Mouse (Mus musculus): Measurements from ENCODE around the gene Rsu1.

DNA sequence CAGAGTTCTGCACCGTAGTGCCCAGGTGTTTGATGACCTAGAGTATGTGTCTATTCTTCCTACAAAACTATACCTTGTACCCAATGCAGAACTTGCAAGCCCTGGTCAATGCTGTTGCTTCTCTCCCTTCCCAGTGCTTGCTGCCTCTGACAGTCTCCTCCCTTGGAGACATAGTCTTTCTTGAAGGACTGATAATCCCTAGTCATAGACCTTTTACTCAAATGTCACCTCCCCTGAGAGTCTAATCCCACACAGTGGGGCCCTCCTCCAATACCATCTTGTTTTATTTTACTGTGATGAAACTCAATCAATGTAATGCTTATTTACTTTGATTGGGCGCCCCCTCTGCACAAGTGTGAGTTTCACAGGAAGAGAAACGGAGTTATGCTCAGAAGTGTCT is 18.9 kb upstream of the Rsu1 start:
- TF ChIP-seq POLR2A (IDR thresholded peaks at IDR 0.05; ENCODE audit: low read depth, low read length) (no peak), CTCF (IDR thresholded peaks at IDR 0.05; ENCODE audit: extremely low read depth, insufficient read depth, insufficient read length, insufficient replicate concordance) (no peak)
